15 mouse cellular contexts compared by ENCODE assay signal in genomic region chr7:16793010-16793725, GRCm38 (mm10). TPM values are rescaled to one million over a fixed set of nuclear protein-coding genes. Genes with fewer than 3 reads are reported as not detected.
DNase-seq lines count a peak whose midpoint lies in the region; ATAC-seq and TF ChIP-seq lines count a peak whose summit lies in the region.
"Had no signal": no experiment of that assay in that cellular context is flagged by ENCODE, and none has a peak within 500 bp of the region (broad histone marks: within the 10 kb centered on the region; RNA-seq: fewer than 3 reads in every experiment).

No protein-coding gene starts in this region.

- peak overlapping the region; percentile 37 for H3K4me3 ChIP-seq in heart, embryonic 15.5 days
- no peak overlapping the region for H3K4me3 ChIP-seq in heart, adult 2 months
- H3K4me3 ChIP-seq in liver, embryonic 12.5 days = no peak overlapping the region
- H3K4me3 ChIP-seq in lung, embryonic 14.5 days (ENCODE audit: low read depth, low read length) = no peak overlapping the region
- H3K4me3 ChIP-seq in stomach, embryonic 15.5 days (replicated peaks) = no peak overlapping the region
- H3K4me3 ChIP-seq in forebrain, postnatal 0 days (ENCODE audit: low read depth, low read length) = no peak overlapping the region
- H3K4me3 ChIP-seq: forebrain, embryonic 15.5 days; hindbrain, embryonic 10.5 days had no signal

- peaks cover 25% of the 10 kb centered on the region; the same call in 1 of the 2 replicates for H3K36me3 ChIP-seq in heart, embryonic 15.5 days
- no peaks in the 10 kb centered on the region for H3K36me3 ChIP-seq in heart, adult 2 months (ENCODE audit: control insufficient read depth, insufficient read depth, low read length)
- peaks cover 100% of the 10 kb centered on the region for H3K36me3 ChIP-seq in liver, embryonic 12.5 days
- H3K36me3 ChIP-seq in lung, embryonic 14.5 days (ENCODE audit: insufficient read depth) = peaks cover 41% of the 10 kb centered on the region
- peaks cover 19% of the 10 kb centered on the region; the same call in 1 of the 2 replicates for H3K36me3 ChIP-seq in stomach, embryonic 15.5 days
- no peaks in the 10 kb centered on the region for H3K36me3 ChIP-seq in forebrain, postnatal 0 days (ENCODE audit: insufficient read depth)
- H3K36me3 ChIP-seq: forebrain, embryonic 15.5 days had no signal

- peak; percentile 57; the same call in 1 of the 2 replicates for ATAC-seq in heart, embryonic 15.5 days (replicated peaks; ENCODE audit: insufficient number of reproducible peaks, insufficient read depth, low FRiP score, low read depth)
- no peak for ATAC-seq in liver, embryonic 12.5 days
- no peak for ATAC-seq in lung, embryonic 14.5 days (ENCODE audit: insufficient read depth)
- no peak for ATAC-seq in stomach, embryonic 15.5 days (ENCODE audit: insufficient read depth, low FRiP score, low read depth)
- ATAC-seq in forebrain, postnatal 0 days = no peak
- ATAC-seq in activated CD4-positive, CD25-positive, alpha-beta regulatory T cell, adult 4 months = no peak
- ATAC-seq: forebrain, embryonic 15.5 days had no signal

- WGBS in heart, embryonic 15.5 days = 40% methylated on average over 19 of the region's 19 CpGs
- WGBS in heart, adult 2 months = 66% methylated on average over 19 of the region's 19 CpGs
- 86% methylated on average over 19 of the region's 19 CpGs for WGBS in liver, embryonic 12.5 days (ENCODE audit: insufficient replicate concordance)
- WGBS in lung, embryonic 14.5 days = 67% methylated on average over 19 of the region's 19 CpGs
- WGBS in stomach, embryonic 15.5 days = 78% methylated on average over 19 of the region's 19 CpGs
- 95% methylated on average over 19 of the region's 19 CpGs for WGBS in forebrain, postnatal 0 days

- TF ChIP-seq EP300 in heart, adult 2 months (IDR thresholded peaks at IDR 0.05; ENCODE audit: insufficient read depth, low read depth, low read length) = no peak

- peak overlapping the region; percentile 53; the same call in 1 of the 2 replicates for H3K27ac ChIP-seq in heart, embryonic 15.5 days
- no peak overlapping the region for H3K27ac ChIP-seq in heart, adult 2 months
- peak overlapping the region; percentile 67 for H3K27ac ChIP-seq in liver, embryonic 12.5 days
- H3K27ac ChIP-seq in lung, embryonic 14.5 days (ENCODE audit: low read depth) = peak overlapping the region; percentile 72
- H3K27ac ChIP-seq in stomach, embryonic 15.5 days = peak overlapping the region; percentile 71; the same call in 1 of the 2 replicates
- no peak overlapping the region for H3K27ac ChIP-seq in forebrain, postnatal 0 days (ENCODE audit: low read depth, low read length)
- H3K27ac ChIP-seq: forebrain, embryonic 15.5 days; hindbrain, embryonic 10.5 days had no signal

- H3K4me2 ChIP-seq in heart, embryonic 15.5 days = peak overlapping the region; percentile 50
- H3K4me2 ChIP-seq in liver, embryonic 12.5 days = peak overlapping the region; percentile 14; the same call in 1 of the 2 replicates
- peak overlapping the region; percentile 30 for H3K4me2 ChIP-seq in lung, embryonic 14.5 days
- H3K4me2 ChIP-seq in stomach, embryonic 15.5 days = no peak overlapping the region
- no peak overlapping the region for H3K4me2 ChIP-seq in forebrain, postnatal 0 days (ENCODE audit: low read depth)
- H3K4me2 ChIP-seq: forebrain, embryonic 15.5 days; midbrain, embryonic 11.5 days had no signal

- H3K79me2 ChIP-seq in heart, adult 2 months (replicated peaks; ENCODE audit: control insufficient read depth, insufficient read depth, low read length) = no peaks in the 10 kb centered on the region

- TF ChIP-seq CTCF in heart, adult 2 months (IDR thresholded peaks at IDR 0.05) = no peak
- no peak for TF ChIP-seq CTCF in lung, embryonic 14.5 days (IDR thresholded peaks at IDR 0.05; ENCODE audit: low read depth)
- no peak for TF ChIP-seq CTCF in forebrain, postnatal 0 days (IDR thresholded peaks at IDR 0.05; ENCODE audit: low read depth)

- no peak for TF ChIP-seq POLR2A in heart, adult 2 months (IDR thresholded peaks at IDR 0.05; ENCODE audit: insufficient read depth, low read depth, low read length)

- H3K4me1 ChIP-seq in heart, embryonic 15.5 days (replicated peaks) = peaks cover 15% of the 10 kb centered on the region
- no peaks in the 10 kb centered on the region for H3K4me1 ChIP-seq in heart, adult 2 months (ENCODE audit: control insufficient read depth, insufficient read depth, low read length)
- peaks cover 22% of the 10 kb centered on the region for H3K4me1 ChIP-seq in liver, embryonic 12.5 days
- H3K4me1 ChIP-seq in lung, embryonic 14.5 days (ENCODE audit: insufficient read depth) = no peaks in the 10 kb centered on the region; the same call in 1 of the 2 replicates
- peaks cover 10% of the 10 kb centered on the region for H3K4me1 ChIP-seq in stomach, embryonic 15.5 days
- H3K4me1 ChIP-seq in forebrain, postnatal 0 days (ENCODE audit: insufficient read depth) = no peaks in the 10 kb centered on the region
- H3K4me1 ChIP-seq: forebrain, embryonic 15.5 days; hindbrain, embryonic 10.5 days had no signal

- H3K9ac ChIP-seq in heart, embryonic 15.5 days = peak overlapping the region; percentile 1; the same call in 1 of the 2 replicates
- no peak overlapping the region for H3K9ac ChIP-seq in heart, adult 2 months (ENCODE audit: low read depth, low read length)
- no peak overlapping the region for H3K9ac ChIP-seq in liver, embryonic 12.5 days
- no peak overlapping the region for H3K9ac ChIP-seq in lung, embryonic 14.5 days
- no peak overlapping the region for H3K9ac ChIP-seq in stomach, embryonic 15.5 days
- H3K9ac ChIP-seq in forebrain, postnatal 0 days = no peak overlapping the region
- H3K9ac ChIP-seq: forebrain, embryonic 15.5 days had no signal

- intact Hi-C loops in heart, adult 2 months (cut with DNase I) = no loop called here

- DNase-seq in heart, adult 2 months = no peak
- DNase-seq in lung, embryonic 14.5 days = peak; percentile 26
- no peak for DNase-seq in forebrain, postnatal 0 days
- no peak for DNase-seq in urinary bladder, postnatal 14 days (ENCODE audit: low spot score)
- DNase-seq: cerebellum, adult 11-12 months; kidney, adult 8-10 months; right cerebral cortex, adult 18-20 months; spleen, adult 18-20 months had no signal

- no peaks in the 10 kb centered on the region for H3K27me3 ChIP-seq in heart, embryonic 15.5 days
- H3K27me3 ChIP-seq in heart, adult 2 months (ENCODE audit: control insufficient read depth, insufficient read depth, low read length) = no peaks in the 10 kb centered on the region
- no peaks in the 10 kb centered on the region for H3K27me3 ChIP-seq in liver, embryonic 12.5 days (replicated peaks)
- H3K27me3 ChIP-seq in lung, embryonic 14.5 days (ENCODE audit: insufficient read depth, low read length) = no peaks in the 10 kb centered on the region
- H3K27me3 ChIP-seq in stomach, embryonic 15.5 days (replicated peaks) = no peaks in the 10 kb centered on the region
- H3K27me3 ChIP-seq in forebrain, postnatal 0 days (ENCODE audit: insufficient read depth, low read length) = no peaks in the 10 kb centered on the region
- H3K27me3 ChIP-seq: forebrain, embryonic 15.5 days had no signal

- no peaks in the 10 kb centered on the region for H3K9me3 ChIP-seq in heart, embryonic 15.5 days (replicated peaks)
- H3K9me3 ChIP-seq in liver, embryonic 12.5 days (replicated peaks) = no peaks in the 10 kb centered on the region
- no peaks in the 10 kb centered on the region for H3K9me3 ChIP-seq in lung, embryonic 14.5 days (ENCODE audit: low read depth, low read length)
- H3K9me3 ChIP-seq in stomach, embryonic 15.5 days = no peaks in the 10 kb centered on the region
- no peaks in the 10 kb centered on the region for H3K9me3 ChIP-seq in forebrain, postnatal 0 days (ENCODE audit: low read length)
- H3K9me3 ChIP-seq: forebrain, embryonic 15.5 days; hindbrain, embryonic 10.5 days had no signal

RNA-seq across cellular contexts. Expression of gene Slc1a5, which starts 12.0 kb away (rescaled TPM):
- polyA plus RNA-seq in heart, embryonic 15.5 days (2015; fragmentation: Nextera tagmentation; extraction: Ambion mirVana) = 40.2 and 46.4 TPM in 2 replicates
- 10 to 100 TPM; 20.9 to 26.1 TPM for total RNA-seq in heart, adult 2 months (2021)
- 35.6 and 57.0 TPM in 2 replicates for polyA plus RNA-seq in heart, adult 2 months (2012; rRNA removed)
- 127 and 128 TPM in 2 replicates for polyA plus RNA-seq in liver, embryonic 12.5 days (2016; fragmentation: Nextera tagmentation; extraction: Ambion mirVana)
- polyA plus RNA-seq in lung, embryonic 14.5 days (2014; fragmentation: Nextera tagmentation; extraction: Ambion mirVana) = 32.6 and 35.7 TPM in 2 replicates
- polyA plus RNA-seq in stomach, embryonic 15.5 days (2015; fragmentation: Nextera tagmentation; extraction: Ambion mirVana) = 64.2 and 66.3 TPM in 2 replicates
- 6.3 and 9.3 TPM in 2 replicates for total RNA-seq in forebrain, postnatal 0 days (2014; rRNA removed)
- 7.2 and 7.5 TPM in 2 replicates for polyA plus RNA-seq in forebrain, postnatal 0 days (2015; fragmentation: Nextera tagmentation; extraction: Ambion mirVana)
- polyA plus RNA-seq in activated CD4-positive, CD25-positive, alpha-beta regulatory T cell, adult 4 months (2017; shearing (Covaris generic)) = 100 to 1,000 TPM; 143 to 179 TPM

RNA-seq across cellular contexts. Expression of gene Strn4, which starts 22.5 kb away (rescaled TPM):
- 73.9 and 90.0 TPM in 2 replicates for polyA plus RNA-seq in heart, embryonic 15.5 days (2015; fragmentation: Nextera tagmentation; extraction: Ambion mirVana)
- total RNA-seq in heart, adult 2 months (2021) = 10 to 100 TPM; 55.5 to 56.2 TPM
- 94.2 and 101 TPM in 2 replicates for polyA plus RNA-seq in heart, adult 2 months (2012; rRNA removed)
- polyA plus RNA-seq in liver, embryonic 12.5 days (2016; fragmentation: Nextera tagmentation; extraction: Ambion mirVana) = 61.3 and 63.2 TPM in 2 replicates
- polyA plus RNA-seq in lung, embryonic 14.5 days (2014; fragmentation: Nextera tagmentation; extraction: Ambion mirVana) = 117 and 134 TPM in 2 replicates
- polyA plus RNA-seq in stomach, embryonic 15.5 days (2015; fragmentation: Nextera tagmentation; extraction: Ambion mirVana) = 87.2 and 89.4 TPM in 2 replicates
- 240 and 243 TPM in 2 replicates for total RNA-seq in forebrain, postnatal 0 days (2014; rRNA removed)
- 168 and 169 TPM in 2 replicates for polyA plus RNA-seq in forebrain, postnatal 0 days (2015; fragmentation: Nextera tagmentation; extraction: Ambion mirVana)
- polyA plus RNA-seq in activated CD4-positive, CD25-positive, alpha-beta regulatory T cell, adult 4 months (2017; shearing (Covaris generic)) = 10 to 100 TPM; 23.0 to 23.1 TPM

RNA-seq across cellular contexts. Expression of gene Fkrp, which starts 23.4 kb away (rescaled TPM):
- polyA plus RNA-seq in heart, embryonic 15.5 days (2015; fragmentation: Nextera tagmentation; extraction: Ambion mirVana) = 30.8 and 32.7 TPM in 2 replicates
- 10 to 100 TPM; 49.5 to 52.8 TPM for total RNA-seq in heart, adult 2 months (2021)
- 40.3 and 51.3 TPM in 2 replicates for polyA plus RNA-seq in heart, adult 2 months (2012; rRNA removed)
- polyA plus RNA-seq in liver, embryonic 12.5 days (2016; fragmentation: Nextera tagmentation; extraction: Ambion mirVana) = 14.9 and 16.0 TPM in 2 replicates
- 27.7 and 31.9 TPM in 2 replicates for polyA plus RNA-seq in lung, embryonic 14.5 days (2014; fragmentation: Nextera tagmentation; extraction: Ambion mirVana)
- 28.4 and 29.1 TPM in 2 replicates for polyA plus RNA-seq in stomach, embryonic 15.5 days (2015; fragmentation: Nextera tagmentation; extraction: Ambion mirVana)
- 40.0 and 54.6 TPM in 2 replicates for total RNA-seq in forebrain, postnatal 0 days (2014; rRNA removed)
- polyA plus RNA-seq in forebrain, postnatal 0 days (2015; fragmentation: Nextera tagmentation; extraction: Ambion mirVana) = 31.7 and 37.8 TPM in 2 replicates
- polyA plus RNA-seq in activated CD4-positive, CD25-positive, alpha-beta regulatory T cell, adult 4 months (2017; shearing (Covaris generic)) = 1 to 10 TPM; 6.5 to 7.5 TPM

RNA-seq across cellular contexts. Expression of gene Prkd2, which starts 49.5 kb away (rescaled TPM):
- polyA plus RNA-seq in heart, embryonic 15.5 days (2015; fragmentation: Nextera tagmentation; extraction: Ambion mirVana) = 9.9 and 13.3 TPM in 2 replicates
- total RNA-seq in heart, adult 2 months (2021) = 10 to 100 TPM; 15.3 to 19.9 TPM
- polyA plus RNA-seq in heart, adult 2 months (2012; rRNA removed) = 24.5 and 26.2 TPM in 2 replicates
- 4.4 and 4.7 TPM in 2 replicates for polyA plus RNA-seq in liver, embryonic 12.5 days (2016; fragmentation: Nextera tagmentation; extraction: Ambion mirVana)
- polyA plus RNA-seq in lung, embryonic 14.5 days (2014; fragmentation: Nextera tagmentation; extraction: Ambion mirVana) = 19.6 and 20.2 TPM in 2 replicates
- polyA plus RNA-seq in stomach, embryonic 15.5 days (2015; fragmentation: Nextera tagmentation; extraction: Ambion mirVana) = 11.6 and 12.2 TPM in 2 replicates
- 2.9 and 3.9 TPM in 2 replicates for total RNA-seq in forebrain, postnatal 0 days (2014; rRNA removed)
- 2.7 and 4.0 TPM in 2 replicates for polyA plus RNA-seq in forebrain, postnatal 0 days (2015; fragmentation: Nextera tagmentation; extraction: Ambion mirVana)
- polyA plus RNA-seq in activated CD4-positive, CD25-positive, alpha-beta regulatory T cell, adult 4 months (2017; shearing (Covaris generic)) = 10 to 100 TPM; 45.7 to 47.6 TPM

RNA-seq across cellular contexts. Expression of gene Ap2s1, which starts 55.0 kb away (rescaled TPM):
- polyA plus RNA-seq in heart, embryonic 15.5 days (2015; fragmentation: Nextera tagmentation; extraction: Ambion mirVana) = 194 and 219 TPM in 2 replicates
- total RNA-seq in heart, adult 2 months (2021) = 10 to 100 TPM; 69.7 to 75.3 TPM
- polyA plus RNA-seq in heart, adult 2 months (2012; rRNA removed) = 122 and 123 TPM in 2 replicates
- 218 and 230 TPM in 2 replicates for polyA plus RNA-seq in liver, embryonic 12.5 days (2016; fragmentation: Nextera tagmentation; extraction: Ambion mirVana)
- polyA plus RNA-seq in lung, embryonic 14.5 days (2014; fragmentation: Nextera tagmentation; extraction: Ambion mirVana) = 287 and 295 TPM in 2 replicates
- polyA plus RNA-seq in stomach, embryonic 15.5 days (2015; fragmentation: Nextera tagmentation; extraction: Ambion mirVana) = 251 and 272 TPM in 2 replicates
- total RNA-seq in forebrain, postnatal 0 days (2014; rRNA removed) = 519 and 565 TPM in 2 replicates
- polyA plus RNA-seq in forebrain, postnatal 0 days (2015; fragmentation: Nextera tagmentation; extraction: Ambion mirVana) = 566 and 578 TPM in 2 replicates
- 100 to 1,000 TPM; 101 to 111 TPM for polyA plus RNA-seq in activated CD4-positive, CD25-positive, alpha-beta regulatory T cell, adult 4 months (2017; shearing (Covaris generic))

Comparison
In these comparisons a context has a peak if more than half of its experiments do, and no peak if none do; other contexts are left out.
1. H3K27ac ChIP-seq: peak in heart, embryonic 15.5 days (single experiment), liver, embryonic 12.5 days (single experiment), lung, embryonic 14.5 days (single experiment) and stomach, embryonic 15.5 days (single experiment); none in heart, adult 2 months (single experiment) and forebrain, postnatal 0 days (single experiment).
2. H3K4me2 ChIP-seq: peak in heart, embryonic 15.5 days (single experiment), liver, embryonic 12.5 days (single experiment) and lung, embryonic 14.5 days (single experiment); none in stomach, embryonic 15.5 days (single experiment) and forebrain, postnatal 0 days (single experiment).